Mouse (Mus musculus): ENCODE measurements at regions not wholly inside any gene's neighbourhood (a gene's known extent, or its start where the extent isn't known, plus 50 kb on each side); places are given as distances from the start of the nearest gene placed in this dataset.

DNA sequence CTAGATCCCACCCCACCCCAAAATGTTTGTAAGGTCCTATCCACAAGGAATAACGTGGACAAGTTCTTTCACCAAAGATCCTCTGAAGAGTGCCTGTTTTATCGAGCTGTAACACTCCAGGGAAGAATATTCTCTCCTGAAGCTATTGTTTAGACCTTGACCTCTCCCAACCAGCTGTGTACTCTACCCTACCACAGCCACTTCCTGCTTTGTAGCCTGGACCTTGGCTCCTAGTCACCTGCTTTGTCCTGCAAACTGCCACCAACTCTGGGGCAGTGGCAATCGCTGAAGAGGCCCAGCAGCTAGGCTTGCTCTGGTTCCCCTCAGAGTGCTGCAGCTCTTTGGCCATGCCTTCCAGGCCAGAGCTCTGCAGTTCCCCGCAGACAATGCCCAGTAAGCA lies 239.1 kb downstream of the Hace1 start:
- no peak for TF ChIP-seq POLR2A (IDR thresholded peaks at IDR 0.05; ENCODE audit: low read depth, low read length)
- TF ChIP-seq CTCF (conservative IDR thresholded peaks at IDR 0.05 in 1 of 2, IDR thresholded peaks at IDR 0.05 in 1 of 2; ENCODE audit: low read depth in 2 of 2, low read length in 2 of 2) = no peak
- TF ChIP-seq ELF1 (IDR thresholded peaks at IDR 0.05; ENCODE audit: low read depth, low read length) = no peak
- TF ChIP-seq RAD21 (IDR thresholded peaks at IDR 0.05; ENCODE audit: low read depth, low read length) = no peak
- TF ChIP-seq ZC3H11A (IDR thresholded peaks at IDR 0.05; ENCODE audit: low read depth, low read length) = no peak
- TF ChIP-seq ZNF384 (IDR thresholded peaks at IDR 0.05; ENCODE audit: low read depth, low read length) = no peak
- no peak for TF ChIP-seq POLR2AphosphoS2 (IDR thresholded peaks at IDR 0.05; ENCODE audit: low read depth, low read length)
- TF ChIP-seq USF1 (IDR thresholded peaks at IDR 0.05; ENCODE audit: low read depth, low read length) = no peak
